Mouse (Mus musculus) midbrain, embryonic 15.5 days (tissue): ENCODE results near the gene Glis3. TPM values are rescaled to one million over a fixed set of nuclear protein-coding genes. Genes with fewer than 3 reads are reported as not detected.
A peak's percentile ranks its signal among the peaks of the same experiment; 100 is the strongest.

Experiments
- ATAC-seq: fragments of 200-750 bp; cut with Nextera tagmentation; replicated peaks from 2 replicates; pipeline ENCODE4 v1.8.0; 2017; ENCODE audit warnings: moderate TSS enrichment
- H3K27ac ChIP-seq: fragments of 300-500 bp; sonication (generic); 2 replicates; pipeline ENCODE4 v1.5.1; 2015; ENCODE audit warnings: mild to moderate bottlenecking, inconsistent platforms
- H3K27me3 ChIP-seq: fragments of 300-500 bp; sonication (generic); replicated peaks from 2 replicates; pipeline ENCODE4 v1.6.1; 2015; ENCODE audit warnings: inconsistent platforms
- H3K36me3 ChIP-seq: fragments of 300-500 bp; sonication (generic); replicated peaks from 2 replicates; pipeline ENCODE4 v1.6.1; 2015; ENCODE audit warnings: inconsistent platforms
- H3K4me1 ChIP-seq: fragments of 300-500 bp; sonication (generic); 2 replicates; pipeline ENCODE4 v1.6.1; 2015; ENCODE audit warnings: inconsistent platforms
- H3K4me2 ChIP-seq: fragments of 300-500 bp; sonication (generic); 2 replicates; pipeline ENCODE4 v1.6.1; 2015; ENCODE audit warnings: inconsistent platforms, mild to moderate bottlenecking, moderate library complexity
- H3K4me3 ChIP-seq: fragments of 300-500 bp; sonication (generic); 2 replicates; pipeline ENCODE4 v1.5.1; 2015; ENCODE audit warnings: mild to moderate bottlenecking, inconsistent platforms
- H3K9ac ChIP-seq: fragments of 300-500 bp; sonication (generic); 2 replicates; pipeline ENCODE4 v1.6.1; 2015; ENCODE audit warnings: mild to moderate bottlenecking, inconsistent platforms
- H3K9me3 ChIP-seq: fragments of 300-500 bp; sonication (generic); 2 replicates; pipeline ENCODE4 v1.6.1; 2016; ENCODE audit warnings: inconsistent platforms
- WGBS: fragments of 180-500 bp; shearing (Covaris S2); methylation state at CpG from one replicate; pipeline ENCODE4 v1.1.7; 2015; ENCODE audit warnings: mixed read lengths; 5-methylcytosine and 5-hydroxymethylcytosine counted together
- polyA plus RNA-seq: library from polyadenylated mRNA; unstranded; fragments of >200 nt; fragmentation: Nextera tagmentation; extraction: Ambion mirVana; gene quantifications from 2 replicates; pipeline ENCODE4 v1.2.1, GENCODE M21; 2015

Gene Glis3
- polyA plus RNA-seq, 1 experiment from 2014 or later = 3.3 TPM

- no peak for ATAC-seq
- Histone ChIP-seq H3K4me1 (no peaks in the 10 kb centered on the region), H3K4me2 (no peak overlapping the region), H3K27me3 (no peaks in the 10 kb centered on the region), H3K27ac (no peak overlapping the region), H3K4me3 (no peak overlapping the region), H3K9me3 (no peaks in the 10 kb centered on the region), H3K9ac (no peak overlapping the region), H3K36me3 (no peaks in the 10 kb centered on the region)
- 59% methylated on average over 6 of the region's 6 CpGs for WGBS
Observed at GRCm38 (mm10) chr19:28520761-28521181, 159.1 kb downstream of the Glis3 start.

GRCm38 (mm10) chr19:28520128-28520745 lies 159.6 kb downstream of the Glis3 start:
- no peaks in the 10 kb centered on the region for H3K27me3 ChIP-seq
- H3K27ac ChIP-seq = no peak overlapping the region
- ATAC-seq = no peak
- no peaks in the 10 kb centered on the region for H3K36me3 ChIP-seq
- no peaks in the 10 kb centered on the region for H3K9me3 ChIP-seq
- H3K4me2 ChIP-seq = no peak overlapping the region
- H3K4me1 ChIP-seq = no peaks in the 10 kb centered on the region
- no peak overlapping the region for H3K4me3 ChIP-seq
- WGBS = 92% methylated on average over 8 of the region's 8 CpGs
- H3K9ac ChIP-seq = no peak overlapping the region

GRCm38 (mm10) chr19:28519296-28519695 lies 160.6 kb downstream of the Glis3 start:
- no peaks in the 10 kb centered on the region for H3K36me3 ChIP-seq
- no peak for ATAC-seq
- H3K4me2 ChIP-seq = no peak overlapping the region
- H3K27ac ChIP-seq = no peak overlapping the region
- H3K9ac ChIP-seq = no peak overlapping the region
- H3K27me3 ChIP-seq = no peaks in the 10 kb centered on the region
- H3K4me1 ChIP-seq = no peaks in the 10 kb centered on the region
- 92% methylated on average over 3 of the region's 3 CpGs for WGBS
- no peak overlapping the region for H3K4me3 ChIP-seq
- H3K9me3 ChIP-seq = no peaks in the 10 kb centered on the region

GRCm38 (mm10) chr19:28518846-28519245 lies 161.0 kb downstream of the Glis3 start:
- Histone ChIP-seq H3K9ac (no peak overlapping the region), H3K36me3 (no peaks in the 10 kb centered on the region), H3K4me2 (no peak overlapping the region), H3K4me1 (no peaks in the 10 kb centered on the region), H3K27me3 (no peaks in the 10 kb centered on the region), H3K9me3 (no peaks in the 10 kb centered on the region), H3K4me3 (no peak overlapping the region), H3K27ac (no peak overlapping the region)
- WGBS = 86% methylated on average over 6 of the region's 6 CpGs
- no peak for ATAC-seq

- WGBS = 76% methylated on average over 5 of the region's 5 CpGs
- ATAC-seq = no peak
- no peak overlapping the region for H3K9ac ChIP-seq
- H3K27ac ChIP-seq = no peak overlapping the region
- H3K4me1 ChIP-seq = no peaks in the 10 kb centered on the region
- no peak overlapping the region for H3K4me3 ChIP-seq
- no peaks in the 10 kb centered on the region for H3K36me3 ChIP-seq
- no peak overlapping the region for H3K4me2 ChIP-seq
- H3K27me3 ChIP-seq = no peaks in the 10 kb centered on the region
- no peaks in the 10 kb centered on the region for H3K9me3 ChIP-seq
Observed at GRCm38 (mm10) chr19:28518266-28518665, 161.6 kb downstream of the Glis3 start.

- Histone ChIP-seq H3K9me3 (no peaks in the 10 kb centered on the region), H3K4me1 (no peaks in the 10 kb centered on the region), H3K36me3 (no peaks in the 10 kb centered on the region), H3K27me3 (no peaks in the 10 kb centered on the region), H3K4me3 (no peak overlapping the region), H3K27ac (no peak overlapping the region), H3K4me2 (no peak overlapping the region), H3K9ac (no peak overlapping the region)
- 43% methylated on average over 9 of the region's 9 CpGs for WGBS
- ATAC-seq = no peak
Observed at GRCm38 (mm10) chr19:28517464-28518080, 162.3 kb downstream of the Glis3 start.

- H3K4me2 ChIP-seq = no peak overlapping the region
- no peak overlapping the region for H3K4me3 ChIP-seq
Observed at GRCm38 (mm10) chr19:28516487-28516886, 163.4 kb downstream of the Glis3 start.

GRCm38 (mm10) chr19:28512475-28512874 lies 167.4 kb downstream of the Glis3 start:
- H3K9ac ChIP-seq = no peak overlapping the region
- no peak overlapping the region for H3K4me3 ChIP-seq
- H3K27ac ChIP-seq = no peak overlapping the region
- H3K9me3 ChIP-seq = no peaks in the 10 kb centered on the region
- no peaks in the 10 kb centered on the region for H3K4me1 ChIP-seq
- no peak for ATAC-seq
- WGBS = 85% methylated on average over 11 of the region's 11 CpGs
- H3K27me3 ChIP-seq = no peaks in the 10 kb centered on the region
- H3K4me2 ChIP-seq = no peak overlapping the region
- no peaks in the 10 kb centered on the region for H3K36me3 ChIP-seq

More at GRCm38 (mm10) chr19:28516487-28516886, 163.4 kb downstream of the Glis3 start:
- Histone ChIP-seq H3K27ac (no peak overlapping the region), H3K27me3 (no peaks in the 10 kb centered on the region), H3K9me3 (no peaks in the 10 kb centered on the region), H3K36me3 (no peaks in the 10 kb centered on the region), H3K9ac (no peak overlapping the region), H3K4me1 (no peaks in the 10 kb centered on the region)
- WGBS = 47% methylated on average over 6 of the region's 6 CpGs
- ATAC-seq = no peak

GRCm38 (mm10) chr19:28511910-28512309 lies 168.0 kb downstream of the Glis3 start:
- Histone ChIP-seq H3K9me3 (no peaks in the 10 kb centered on the region), H3K27ac (no peak overlapping the region), H3K27me3 (no peaks in the 10 kb centered on the region), H3K4me3 (no peak overlapping the region), H3K4me2 (no peak overlapping the region), H3K36me3 (no peaks in the 10 kb centered on the region), H3K4me1 (no peaks in the 10 kb centered on the region), H3K9ac (no peak overlapping the region)
- no peak for ATAC-seq
- WGBS = 91% methylated on average over 1 of the region's 1 CpGs

- H3K27ac ChIP-seq = no peak overlapping the region
- H3K9ac ChIP-seq = no peak overlapping the region
- 37% methylated on average over 6 of the region's 6 CpGs for WGBS
- no peak overlapping the region for H3K4me3 ChIP-seq
- no peak overlapping the region for H3K4me2 ChIP-seq
- H3K9me3 ChIP-seq = no peaks in the 10 kb centered on the region
- H3K4me1 ChIP-seq = 0 out of 2 replicates have a peak, but pooled peaks cover 1% of the 10 kb centered on the region
- no peaks in the 10 kb centered on the region for H3K36me3 ChIP-seq
- H3K27me3 ChIP-seq = no peaks in the 10 kb centered on the region
- ATAC-seq = no peak
Observed at GRCm38 (mm10) chr19:28505376-28505775, 174.5 kb downstream of the Glis3 start.

GRCm38 (mm10) chr19:28503011-28503410 lies 176.9 kb downstream of the Glis3 start:
- H3K4me3 ChIP-seq = no peak overlapping the region
- no peak overlapping the region for H3K9ac ChIP-seq
- H3K4me1 ChIP-seq = 0 out of 2 replicates have a peak, but pooled peaks cover 2% of the 10 kb centered on the region
- H3K36me3 ChIP-seq = no peaks in the 10 kb centered on the region
- 82% methylated on average over 12 of the region's 12 CpGs for WGBS
- H3K27ac ChIP-seq = no peak overlapping the region
- H3K9me3 ChIP-seq = no peaks in the 10 kb centered on the region
- no peak overlapping the region for H3K4me2 ChIP-seq
- no peak for ATAC-seq
- H3K27me3 ChIP-seq = no peaks in the 10 kb centered on the region

GRCm38 (mm10) chr19:28500975-28501374 lies 178.9 kb downstream of the Glis3 start:
- Histone ChIP-seq H3K36me3 (no peaks in the 10 kb centered on the region), H3K9ac (no peak overlapping the region), H3K4me2 (peak overlapping the region; percentile 3), H3K4me1 (0 out of 2 replicates have a peak, but pooled peaks cover 2% of the 10 kb centered on the region), H3K27me3 (no peaks in the 10 kb centered on the region), H3K4me3 (no peak overlapping the region), H3K27ac (no peak overlapping the region), H3K9me3 (no peaks in the 10 kb centered on the region)
- 45% methylated on average over 9 of the region's 9 CpGs for WGBS
- peak; percentile 60; the same call in 1 of the 2 replicates for ATAC-seq

- H3K4me3 ChIP-seq = no peak overlapping the region
- 68% methylated on average over 14 of the region's 14 CpGs for WGBS
- H3K4me1 ChIP-seq = 0 out of 2 replicates have a peak, but pooled peaks cover 2% of the 10 kb centered on the region
- peak overlapping the region; percentile 3 for H3K4me2 ChIP-seq
- no peaks in the 10 kb centered on the region for H3K27me3 ChIP-seq
- no peak overlapping the region for H3K9ac ChIP-seq
- H3K9me3 ChIP-seq = no peaks in the 10 kb centered on the region
- ATAC-seq = 0 out of 2 replicates have a peak, but pooled peaks have one; percentile 54
- no peaks in the 10 kb centered on the region for H3K36me3 ChIP-seq
- H3K27ac ChIP-seq = no peak overlapping the region
Observed at GRCm38 (mm10) chr19:28500505-28500904, 179.4 kb downstream of the Glis3 start.
